Mouse (Mus musculus) heart, embryonic 11.5 days (tissue): ENCODE measurements at regions not wholly inside any gene's neighbourhood (a gene's known extent, or its start where the extent isn't known, plus 50 kb on each side); places are given as distances from the start of the nearest gene placed in this dataset.

ENCODE experiments used
- ATAC-seq: fragments of 200-750 bp; cut with Nextera tagmentation; replicated peaks from 2 replicates; pipeline ENCODE4 v1.8.0; 2017; ENCODE audit warnings: moderate library complexity; ENCODE audit not compliant: insufficient number of reproducible peaks, low FRiP score, low TSS enrichment
- H3K27ac ChIP-seq: fragments of 300-500 bp; sonication (generic); 2 replicates; pipeline ENCODE4 v1.5.1; 2014; ENCODE audit warnings: mild to moderate bottlenecking, low read depth, low read length
- H3K27me3 ChIP-seq: fragments of 300-500 bp; sonication (generic); 2 replicates; pipeline ENCODE4 v1.6.1; 2014; ENCODE audit warnings: mild to moderate bottlenecking, low read length, mixed read lengths; ENCODE audit not compliant: control insufficient read depth, insufficient read depth
- H3K36me3 ChIP-seq: fragments of 300-500 bp; sonication (generic); 2 replicates; pipeline ENCODE4 v1.6.1; 2014; ENCODE audit warnings: mild to moderate bottlenecking, low read length, moderate library complexity, mixed read lengths; ENCODE audit not compliant: control insufficient read depth, insufficient read depth
- H3K4me1 ChIP-seq: fragments of 300-500 bp; sonication (generic); 2 replicates; pipeline ENCODE4 v1.6.1; 2014; ENCODE audit warnings: low read length; ENCODE audit not compliant: control insufficient read depth, insufficient read depth
- H3K4me2 ChIP-seq: fragments of 300-500 bp; sonication (generic); 2 replicates; pipeline ENCODE4 v1.6.1; 2014; ENCODE audit warnings: mild to moderate bottlenecking, moderate library complexity
- H3K4me3 ChIP-seq: fragments of 300-500 bp; sonication (generic); 2 replicates; pipeline ENCODE4 v1.5.1; 2014; ENCODE audit warnings: low read depth, low read length
- H3K9ac ChIP-seq: fragments of 300-500 bp; sonication (generic); 2 replicates; pipeline ENCODE4 v1.6.1; 2014; ENCODE audit warnings: mild to moderate bottlenecking, low read depth, low read length, moderate library complexity
- H3K9me3 ChIP-seq: fragments of 300-500 bp; sonication (generic); replicated peaks from 2 replicates; pipeline ENCODE4 v1.6.1; 2016; ENCODE audit warnings: low read length; ENCODE audit not compliant: control insufficient read depth
- WGBS: fragments of 180-500 bp; shearing (Covaris S2); extraction: QIAGEN DNeasy Blood & Tissue Kit; methylation state at CpG from one replicate; pipeline ENCODE4 v1.1.7; 2014; ENCODE audit not compliant: insufficient replicate concordance; 5-methylcytosine and 5-hydroxymethylcytosine counted together

- no peak for ATAC-seq
- Histone ChIP-seq H3K27me3 (no peaks in the 10 kb centered on the region), H3K9ac (no peak overlapping the region), H3K4me3 (no peak overlapping the region), H3K4me2 (no peak overlapping the region), H3K9me3 (no peaks in the 10 kb centered on the region), H3K4me1 (peaks cover 28% of the 10 kb centered on the region), H3K36me3 (no peaks in the 10 kb centered on the region), H3K27ac (peak overlapping the region; percentile 78)
- 58% methylated on average over 2 of the region's 2 CpGs for WGBS
Measured at GRCm38 (mm10) chr6:51326103-51326829, 106.2 kb upstream of the Nfe2l3 start.

GRCm38 (mm10) chr6:51329070-51329995 lies 103.1 kb upstream of the Nfe2l3 start:
- no peak overlapping the region for H3K27ac ChIP-seq
- H3K4me1 ChIP-seq, result peaks cover 34% of the 10 kb centered on the region
- WGBS, result 76% methylated on average over 13 of the region's 13 CpGs
- H3K36me3 ChIP-seq, result no peaks in the 10 kb centered on the region
- H3K4me2 ChIP-seq, result no peak overlapping the region
- no peak for ATAC-seq
- H3K4me3 ChIP-seq, result no peak overlapping the region
- H3K9ac ChIP-seq, result no peak overlapping the region
- no peaks in the 10 kb centered on the region for H3K9me3 ChIP-seq
- H3K27me3 ChIP-seq, result no peaks in the 10 kb centered on the region

- ATAC-seq, result no peak
- Histone ChIP-seq H3K9ac (no peak overlapping the region), H3K27me3 (no peaks in the 10 kb centered on the region), H3K4me3 (no peak overlapping the region), H3K27ac (no peak overlapping the region), H3K4me1 (peaks cover 33% of the 10 kb centered on the region), H3K36me3 (no peaks in the 10 kb centered on the region), H3K9me3 (no peaks in the 10 kb centered on the region), H3K4me2 (no peak overlapping the region)
- WGBS, result 56% methylated on average over 5 of the region's 5 CpGs
Measured at GRCm38 (mm10) chr6:51330069-51330706, 102.3 kb upstream of the Nfe2l3 start.

GRCm38 (mm10) chr6:51332841-51333240 lies 99.6 kb upstream of the Nfe2l3 start:
- ATAC-seq, result no peak
- Histone ChIP-seq H3K9me3 (no peaks in the 10 kb centered on the region), H3K27ac (peak overlapping the region; percentile 50), H3K4me3 (no peak overlapping the region), H3K9ac (no peak overlapping the region), H3K4me2 (no peak overlapping the region), H3K4me1 (peaks cover 23% of the 10 kb centered on the region), H3K27me3 (no peaks in the 10 kb centered on the region), H3K36me3 (no peaks in the 10 kb centered on the region)
- WGBS, result 67% methylated on average over 11 of the region's 11 CpGs

- peaks cover 23% of the 10 kb centered on the region for H3K4me1 ChIP-seq
- no peak overlapping the region for H3K9ac ChIP-seq
- H3K27ac ChIP-seq, result peak overlapping the region; percentile 13
- no peaks in the 10 kb centered on the region for H3K9me3 ChIP-seq
- no peaks in the 10 kb centered on the region for H3K27me3 ChIP-seq
- no peak for ATAC-seq
- 30% methylated on average over 7 of the region's 7 CpGs for WGBS
- H3K4me3 ChIP-seq, result no peak overlapping the region
- H3K36me3 ChIP-seq, result no peaks in the 10 kb centered on the region
- H3K4me2 ChIP-seq, result no peak overlapping the region
Measured at GRCm38 (mm10) chr6:51333722-51334360, 98.6 kb upstream of the Nfe2l3 start.

- peaks cover 21% of the 10 kb centered on the region for H3K4me1 ChIP-seq
- 68% methylated on average over 5 of the region's 5 CpGs for WGBS
Measured at GRCm38 (mm10) chr6:51335314-51335713, 97.2 kb upstream of the Nfe2l3 start.

GRCm38 (mm10) chr6:51339301-51339700 lies 93.2 kb upstream of the Nfe2l3 start:
- 80% methylated on average over 2 of the region's 2 CpGs for WGBS
- no peaks in the 10 kb centered on the region; the same call in 1 of the 2 replicates for H3K27me3 ChIP-seq
- ATAC-seq, result no peak

More at GRCm38 (mm10) chr6:51335314-51335713, 97.2 kb upstream of the Nfe2l3 start:
- Histone ChIP-seq H3K4me3 (no peak overlapping the region), H3K4me2 (no peak overlapping the region), H3K9ac (no peak overlapping the region), H3K27me3 (no peaks in the 10 kb centered on the region), H3K9me3 (no peaks in the 10 kb centered on the region), H3K36me3 (no peaks in the 10 kb centered on the region), H3K27ac (peak overlapping the region; percentile 13; the same call in 1 of the 2 replicates)
- ATAC-seq, result no peak

GRCm38 (mm10) chr6:51347721-51348120 lies 84.7 kb upstream of the Nfe2l3 start:
- Histone ChIP-seq H3K9ac (no peak overlapping the region), H3K4me1 (no peaks in the 10 kb centered on the region), H3K9me3 (no peaks in the 10 kb centered on the region), H3K27ac (no peak overlapping the region), H3K27me3 (no peaks in the 10 kb centered on the region; the same call in 1 of the 2 replicates), H3K4me3 (no peak overlapping the region), H3K36me3 (no peaks in the 10 kb centered on the region), H3K4me2 (no peak overlapping the region)
- 74% methylated on average over 9 of the region's 9 CpGs for WGBS
- ATAC-seq, result no peak

More at GRCm38 (mm10) chr6:51339301-51339700, 93.2 kb upstream of the Nfe2l3 start:
- Histone ChIP-seq H3K4me1 (peaks cover 12% of the 10 kb centered on the region), H3K4me2 (no peak overlapping the region), H3K9me3 (no peaks in the 10 kb centered on the region), H3K36me3 (no peaks in the 10 kb centered on the region), H3K4me3 (no peak overlapping the region), H3K9ac (no peak overlapping the region), H3K27ac (no peak overlapping the region)
